Mouse (Mus musculus) kidney, embryonic 15.5 days (tissue): ENCODE results near the gene Myg1. TPM values are rescaled to one million over a fixed set of nuclear protein-coding genes. Genes with fewer than 3 reads are reported as not detected.
A peak's percentile ranks its signal among the peaks of the same experiment; 100 is the strongest.
"Not testable (repeated sequence)": the region's sequence is repeated elsewhere in the genome, so short reads cannot be mapped to it uniquely, and the experiment has no call there.

Experiments
- ATAC-seq: fragments of 200-750 bp; cut with Nextera tagmentation; replicated peaks from 2 replicates; pipeline ENCODE4 v1.8.0; 2017; ENCODE audit warnings: moderate TSS enrichment; ENCODE audit not compliant: low FRiP score
- H3K27ac ChIP-seq: fragments of 300-500 bp; sonication (generic); 2 replicates; pipeline ENCODE4 v1.5.1; 2015; ENCODE audit warnings: mild to moderate bottlenecking, inconsistent platforms
- H3K27me3 ChIP-seq: fragments of 300-500 bp; sonication (generic); 2 replicates; pipeline ENCODE4 v1.6.1; 2015; ENCODE audit warnings: inconsistent platforms
- H3K36me3 ChIP-seq: fragments of 300-500 bp; sonication (generic); 2 replicates; pipeline ENCODE4 v1.6.1; 2015; ENCODE audit warnings: inconsistent platforms
- H3K4me1 ChIP-seq: fragments of 300-500 bp; sonication (generic); 2 replicates; pipeline ENCODE4 v1.6.1; 2015; ENCODE audit warnings: inconsistent platforms
- H3K4me2 ChIP-seq: fragments of 300-500 bp; sonication (generic); 2 replicates; pipeline ENCODE4 v1.6.1; 2015; ENCODE audit warnings: moderate library complexity, mild to moderate bottlenecking, inconsistent platforms
- H3K4me3 ChIP-seq: fragments of 300-500 bp; sonication (generic); replicated peaks from 2 replicates; pipeline ENCODE4 v1.5.1; 2015; ENCODE audit warnings: mild to moderate bottlenecking, inconsistent platforms
- H3K9ac ChIP-seq: fragments of 300-500 bp; sonication (generic); 2 replicates; pipeline ENCODE4 v1.6.1; 2015; ENCODE audit warnings: mild to moderate bottlenecking, inconsistent platforms
- H3K9me3 ChIP-seq: fragments of 300-500 bp; sonication (generic); replicated peaks from 2 replicates; pipeline ENCODE4 v1.6.1; 2016; ENCODE audit warnings: inconsistent platforms
- WGBS: fragments of 180-500 bp; shearing (Covaris S2); methylation state at CpG from one replicate; pipeline ENCODE4 v1.1.7; 2015; ENCODE audit warnings: mixed read lengths; 5-methylcytosine and 5-hydroxymethylcytosine counted together
- polyA plus RNA-seq: library from polyadenylated mRNA; unstranded; fragments of >200 nt; fragmentation: Nextera tagmentation; extraction: Ambion mirVana; gene quantifications from 2 replicates; pipeline ENCODE4 v1.2.1, GENCODE M21; 2015

The Myg1 gene
- polyA plus RNA-seq, 1 experiment from 2014 or later = 122 TPM

- peaks cover 95% of the 10 kb centered on the region for H3K36me3 ChIP-seq
- H3K9me3 ChIP-seq = no peaks in the 10 kb centered on the region
- H3K9ac ChIP-seq = no peak overlapping the region
- H3K4me2 ChIP-seq = no peak overlapping the region
- no peak overlapping the region for H3K4me3 ChIP-seq
- H3K27ac ChIP-seq = no peak overlapping the region
- no peak for ATAC-seq
- no peaks in the 10 kb centered on the region for H3K4me1 ChIP-seq
- 88% methylated on average over 6 of the region's 6 CpGs for WGBS
- no peaks in the 10 kb centered on the region for H3K27me3 ChIP-seq
These were observed 15.2 kb upstream of the Myg1 start for GRCm38 (mm10) chr15:102316263-102316662.

GRCm38 (mm10) chr15:102324654-102325473 lies 6.6 kb upstream of the Myg1 start:
- H3K4me2 ChIP-seq = peak overlapping the region; percentile 61
- no peaks in the 10 kb centered on the region for H3K27me3 ChIP-seq
- no peak for ATAC-seq
- peaks cover 69% of the 10 kb centered on the region for H3K36me3 ChIP-seq
- H3K27ac ChIP-seq = no peak overlapping the region
- H3K4me1 ChIP-seq = peaks cover 15% of the 10 kb centered on the region
- 79% methylated on average over 12 of the region's 12 CpGs for WGBS
- H3K9ac ChIP-seq = no peak overlapping the region
- no peaks in the 10 kb centered on the region for H3K9me3 ChIP-seq
- H3K4me3 ChIP-seq = peak overlapping the region; percentile 89

- H3K4me2 ChIP-seq = peak within 1 kb of the TSS; percentile 61
- H3K36me3 ChIP-seq = peaks cover 69% of the 10 kb centered on the region
- peaks cover 20% of the 10 kb centered on the region for H3K4me1 ChIP-seq
- H3K9me3 ChIP-seq = no peaks in the 10 kb centered on the region
- H3K4me3 ChIP-seq = peak within 1 kb of the TSS; percentile 89
- peak; percentile 92 for ATAC-seq
- peak within 1 kb of the TSS; percentile 83 for H3K9ac ChIP-seq
- WGBS = under 1% methylated on average over 40 of the region's 40 CpGs
- no peaks in the 10 kb centered on the region for H3K27me3 ChIP-seq
- H3K27ac ChIP-seq = peak within 1 kb of the TSS; percentile 86
These were observed 5.4 kb upstream of the Myg1 start, which contains the start of gene Pfdn5 for GRCm38 (mm10) chr15:102326022-102326576. Pfdn5 (plus strand) TSS chr15:102326116.

- Histone ChIP-seq H3K9ac (peak overlapping the region; percentile 83), H3K4me3 (peak overlapping the region; percentile 89), H3K27me3 (no peaks in the 10 kb centered on the region), H3K4me1 (peaks cover 24% of the 10 kb centered on the region), H3K9me3 (no peaks in the 10 kb centered on the region), H3K4me2 (peak overlapping the region; percentile 61), H3K27ac (no peak overlapping the region), H3K36me3 (peaks cover 63% of the 10 kb centered on the region)
- ATAC-seq = no peak
- 56% methylated on average over 8 of the region's 8 CpGs for WGBS
These were observed 4.6 kb upstream of the Myg1 start for GRCm38 (mm10) chr15:102326892-102327291.

GRCm38 (mm10) chr15:102335254-102335653 lies 3.7 kb downstream of the Myg1 start:
- Histone ChIP-seq H3K27ac (no peak overlapping the region), H3K4me1 (peaks cover 25% of the 10 kb centered on the region), H3K27me3 (no peaks in the 10 kb centered on the region), H3K4me3 (no peak overlapping the region), H3K9ac (no peak overlapping the region), H3K9me3 (no peaks in the 10 kb centered on the region), H3K4me2 (no peak overlapping the region), H3K36me3 (peaks cover 87% of the 10 kb centered on the region)
- no peak for ATAC-seq
- WGBS = 83% methylated on average over 8 of the region's 8 CpGs

- WGBS = 93% methylated on average over 5 of the region's 5 CpGs
- not testable (repeated sequence) for H3K9ac ChIP-seq, H3K4me2 ChIP-seq, H3K4me3 ChIP-seq, ATAC-seq, H3K27me3 ChIP-seq, H3K27ac ChIP-seq, H3K9me3 ChIP-seq
- Histone ChIP-seq H3K36me3 (peaks cover 85% of the 10 kb centered on the region), H3K4me1 (peaks cover 22% of the 10 kb centered on the region)
These were observed 4.4 kb downstream of the Myg1 start for GRCm38 (mm10) chr15:102335925-102336324.

- no peaks in the 10 kb centered on the region for H3K27me3 ChIP-seq
- H3K4me2 ChIP-seq = no peak overlapping the region
- H3K36me3 ChIP-seq = peaks cover 89% of the 10 kb centered on the region
- H3K4me3 ChIP-seq = no peak overlapping the region
- ATAC-seq = no peak
- 80% methylated on average over 4 of the region's 4 CpGs for whole genome bisulfite sequencing
- H3K9me3 ChIP-seq = no peaks in the 10 kb centered on the region
- H3K9ac ChIP-seq = no peak overlapping the region
- H3K27ac ChIP-seq = no peak overlapping the region
- H3K4me1 ChIP-seq = peaks cover 15% of the 10 kb centered on the region
These were observed 5.4 kb downstream of the Myg1 start for GRCm38 (mm10) chr15:102336946-102337345.

- WGBS = 66% methylated on average over 5 of the region's 5 CpGs
- H3K27ac ChIP-seq = no peak overlapping the region
- peaks cover 94% of the 10 kb centered on the region for H3K36me3 ChIP-seq
- no peak for ATAC-seq
- H3K4me3 ChIP-seq = no peak overlapping the region
- no peak overlapping the region for H3K4me2 ChIP-seq
- no peaks in the 10 kb centered on the region for H3K4me1 ChIP-seq
- H3K9me3 ChIP-seq = no peaks in the 10 kb centered on the region
- H3K27me3 ChIP-seq = no peaks in the 10 kb centered on the region
- no peak overlapping the region for H3K9ac ChIP-seq
These were observed 8.1 kb downstream of the Myg1 start for GRCm38 (mm10) chr15:102339612-102340011.

- Histone ChIP-seq H3K4me1 (no peaks in the 10 kb centered on the region), H3K4me3 (no peak overlapping the region), H3K9ac (no peak overlapping the region), H3K9me3 (no peaks in the 10 kb centered on the region), H3K4me2 (no peak overlapping the region), H3K27ac (no peak overlapping the region), H3K36me3 (peaks cover 94% of the 10 kb centered on the region), H3K27me3 (no peaks in the 10 kb centered on the region)
- WGBS = 19% methylated on average over 1 of the region's 1 CpGs
- no peak for ATAC-seq
These were observed 10.1 kb downstream of the Myg1 start for GRCm38 (mm10) chr15:102341580-102341979.

- Histone ChIP-seq H3K4me3 (no peak overlapping the region), H3K9ac (no peak overlapping the region), H3K27ac (no peak overlapping the region), H3K4me2 (no peak overlapping the region), H3K27me3 (no peaks in the 10 kb centered on the region), H3K4me1 (0 out of 2 replicates have a peak, but pooled peaks cover under 1% of the 10 kb centered on the region), H3K36me3 (peaks cover 79% of the 10 kb centered on the region), H3K9me3 (no peaks in the 10 kb centered on the region)
- no peak for ATAC-seq
- WGBS = 94% methylated on average over 3 of the region's 3 CpGs
These were observed 13.0 kb downstream of the Myg1 start for GRCm38 (mm10) chr15:102344490-102344889.

GRCm38 (mm10) chr15:102346444-102346843 lies 14.9 kb downstream of the Myg1 start:
- no peaks in the 10 kb centered on the region for H3K9me3 ChIP-seq
- no peak overlapping the region for H3K4me2 ChIP-seq
- H3K27ac ChIP-seq = no peak overlapping the region
- no peaks in the 10 kb centered on the region for H3K27me3 ChIP-seq
- 69% methylated on average over 4 of the region's 4 CpGs for WGBS
- peaks cover 64% of the 10 kb centered on the region for H3K36me3 ChIP-seq
- ATAC-seq = no peak
- no peak overlapping the region for H3K4me3 ChIP-seq
- no peak overlapping the region for H3K9ac ChIP-seq
- peaks cover 10% of the 10 kb centered on the region for H3K4me1 ChIP-seq

- Histone ChIP-seq H3K4me3 (peak within 1 kb of the TSS; percentile 80), H3K4me1 (peaks cover 15% of the 10 kb centered on the region), H3K9ac (peak within 1 kb of the TSS; percentile 84), H3K27me3 (no peaks in the 10 kb centered on the region), H3K4me2 (peak within 1 kb of the TSS; percentile 89), H3K9me3 (no peaks in the 10 kb centered on the region), H3K27ac (peak within 1 kb of the TSS; percentile 85), H3K36me3 (peaks cover 27% of the 10 kb centered on the region)
- under 1% methylated on average over 56 of the region's 56 CpGs for WGBS
- ATAC-seq = peak; percentile 80
These were observed 18.8 kb downstream of the Myg1 start, which contains the start of gene Aaas for GRCm38 (mm10) chr15:102350138-102350941. Aaas (minus strand) TSS chr15:102350771.
